Mouse (Mus musculus) sigmoid colon, adult 10 weeks (tissue): Measurements from ENCODE around the gene Txn1. TPM values are rescaled to one million over a fixed set of nuclear protein-coding genes. Genes with fewer than 3 reads are reported as not detected.

Source experiments
- polyA plus RNA-seq: library from polyadenylated mRNA; stranded (reverse); fragments of 350-450 nt; fragmentation: Illumina TruSeq; extraction: RNeasy Lipid Tissue Mini Kit (QIAGEN cat#74804); gene quantifications from one replicate; pipeline ENCODE4 v1.2.3, GENCODE M21; 2014; ENCODE audit warnings: low read depth, low replicate concordance

Txn1 gene
- 2,014 TPM for polyA plus RNA-seq

DNA sequence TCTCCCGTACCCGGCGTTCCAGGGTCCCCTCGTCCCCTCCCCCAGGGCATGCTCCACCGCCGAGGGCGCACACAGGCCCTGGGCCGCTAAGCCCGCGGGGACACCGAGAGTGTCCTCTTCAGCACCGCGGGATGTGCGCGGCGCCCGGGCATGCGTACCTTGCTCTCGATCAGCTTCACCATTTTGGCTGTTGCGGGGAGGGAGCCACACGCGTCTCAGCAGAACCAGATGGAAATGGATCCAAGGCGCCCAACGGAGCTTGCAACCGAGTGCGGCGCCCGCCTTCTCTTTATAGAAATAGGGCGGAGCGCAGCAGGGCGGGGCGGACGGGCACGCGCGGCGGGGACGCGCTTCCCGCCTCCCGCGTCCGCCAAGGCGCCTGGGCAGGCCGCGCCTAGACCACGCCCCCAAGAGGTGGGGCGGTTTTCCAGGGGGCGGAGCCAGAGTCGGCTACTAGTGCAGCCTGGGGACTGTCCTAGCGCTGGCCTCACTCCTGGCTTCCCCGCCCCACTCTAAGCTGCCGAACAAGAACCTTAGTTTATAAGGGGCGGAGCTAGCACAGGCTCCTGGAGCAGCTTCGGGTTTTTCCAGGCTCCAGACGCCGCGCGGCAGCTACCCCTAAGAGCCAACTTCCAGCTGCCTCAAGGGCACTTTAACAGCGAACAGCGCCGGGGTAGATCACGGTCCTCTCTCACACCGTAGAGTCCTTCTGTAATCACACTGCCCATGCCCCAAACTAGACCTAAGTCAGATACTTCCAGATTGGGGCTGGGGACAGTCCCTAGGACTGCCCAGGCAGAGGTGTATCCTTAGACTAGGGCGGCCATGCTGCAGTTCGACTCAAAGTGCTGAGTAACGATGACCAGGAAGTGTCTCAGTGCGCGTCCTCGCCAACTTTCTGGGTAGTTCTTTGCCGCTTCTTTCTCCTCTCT, at the start of gene Txn1:
TSS of gene Txn1 (minus strand) at position 383 of the 932 bp plus-strand sequence.

GRCm38 (mm10) chr4:57916201-57916661, 40.0 kb downstream of the Txn1 start, which contains the start of gene D630039A03Rik:
TSS of gene D630039A03Rik (minus strand) at chr4:57916297.

Other genes with a start within 250 kb of the Txn1 start
- 61.0 TPM for gene Akap2, start 238.8 kb downstream of the Txn1 start, polyA plus RNA-seq
- 102 TPM for gene D630039A03Rik, start 40.1 kb downstream of the Txn1 start, polyA plus RNA-seq
- gene Txndc8, start 52.7 kb upstream of the Txn1 start, polyA plus RNA-seq, result not detected